Mouse (Mus musculus) midbrain, embryonic 11.5 days (tissue): ENCODE data around the gene Rtl5. TPM values are rescaled to one million over a fixed set of nuclear protein-coding genes. Genes with fewer than 3 reads are reported as not detected.
A peak's percentile ranks its signal among the peaks of the same experiment; 100 is the strongest.
"Not testable (repeated sequence)": the region's sequence is repeated elsewhere in the genome, so short reads cannot be mapped to it uniquely, and the experiment has no call there.

Experiments used
- ATAC-seq: fragments of 200-750 bp; cut with Nextera tagmentation; 2 replicates; pipeline ENCODE4 v1.8.0; 2017; ENCODE audit warnings: moderate TSS enrichment, moderate library complexity; ENCODE audit not compliant: low FRiP score
- DNase-seq: peaks from one replicate; pipeline ENCODE4 v3.0.0; 2015; ENCODE audit warnings: low spot score; ENCODE audit errors: missing footprints
- H3K27ac ChIP-seq: fragments of 300-500 bp; sonication (generic); 2 replicates; pipeline ENCODE4 v1.5.1; 2014; ENCODE audit warnings: low read depth, low read length
- H3K27me3 ChIP-seq: fragments of 300-500 bp; sonication (generic); 2 replicates; pipeline ENCODE4 v1.6.1; 2014; ENCODE audit warnings: mild to moderate bottlenecking, low read length, moderate library complexity, mixed read lengths; ENCODE audit not compliant: control insufficient read depth, insufficient read depth
- H3K36me3 ChIP-seq: fragments of 300-500 bp; sonication (generic); 2 replicates; pipeline ENCODE4 v1.6.1; 2014; ENCODE audit warnings: mild to moderate bottlenecking, low read length, moderate library complexity, mixed read lengths; ENCODE audit not compliant: control insufficient read depth, insufficient read depth
- H3K4me1 ChIP-seq: fragments of 300-500 bp; sonication (generic); 2 replicates; pipeline ENCODE4 v1.6.1; 2014; ENCODE audit warnings: low read length; ENCODE audit not compliant: control insufficient read depth, insufficient read depth
- H3K4me2 ChIP-seq: fragments of 300-500 bp; sonication (generic); 2 replicates; pipeline ENCODE4 v1.6.1; 2014; ENCODE audit warnings: mild to moderate bottlenecking, moderate library complexity
- H3K4me3 ChIP-seq: fragments of 300-500 bp; sonication (generic); 2 replicates; pipeline ENCODE4 v1.5.1; 2014; ENCODE audit warnings: low read depth, low read length
- H3K9ac ChIP-seq: fragments of 300-500 bp; sonication (generic); 2 replicates; pipeline ENCODE4 v1.6.1; 2014; ENCODE audit warnings: low read length
- H3K9me3 ChIP-seq: fragments of 300-500 bp; sonication (generic); 2 replicates; pipeline ENCODE4 v1.6.1; 2016; ENCODE audit warnings: low read length; ENCODE audit not compliant: control insufficient read depth
- WGBS: fragments of 180-500 bp; shearing (Covaris S2); extraction: QIAGEN DNeasy Blood & Tissue Kit; methylation state at CpG from one replicate; pipeline ENCODE4 v1.1.7; 2014; 5-methylcytosine and 5-hydroxymethylcytosine counted together
- polyA plus RNA-seq: library from polyadenylated mRNA; unstranded; fragments of >200 nt; fragmentation: Nextera tagmentation; extraction: Ambion mirVana; gene quantifications from 2 replicates; pipeline ENCODE4 v1.2.1, GENCODE M21; 2014

The Rtl5 gene
- polyA plus RNA-seq, result 3.2 and 3.5 TPM in 2 replicates

GRCm38 (mm10) chrX:102070591-102071471, at the start of gene Rtl5:
Rtl5 (minus strand) TSS chrX:102071304.
- 13% methylated on average over 58 of the region's 61 CpGs for WGBS
- Histone ChIP-seq H3K27ac (peak within 1 kb of the TSS; percentile 60; the same call in 1 of the 2 replicates), H3K4me3 (peak within 1 kb of the TSS; percentile 42), H3K9me3 (no peaks in the 10 kb centered on the region), H3K36me3 (no peaks in the 10 kb centered on the region), H3K9ac (peak within 1 kb of the TSS; percentile 66), H3K4me2 (peak within 1 kb of the TSS; percentile 53), H3K4me1 (peaks cover 13% of the 10 kb centered on the region; the same call in 1 of the 2 replicates), H3K27me3 (peaks cover 7% of the 10 kb centered on the region)
- ATAC-seq, result peak; percentile 89
- DNase-seq, result peak; percentile 92

GRCm38 (mm10) chrX:102119042-102119864, 48.1 kb upstream of the Rtl5 start, which contains the start of gene Pin4:
Pin4 (plus strand) TSS chrX:102119447.
- H3K9ac ChIP-seq, result peak within 1 kb of the TSS; percentile 59
- no peaks in the 10 kb centered on the region for H3K4me1 ChIP-seq
- ATAC-seq (peak; percentile 99), DNase-seq (peak; percentile 99)
- peak within 1 kb of the TSS; percentile 55 for H3K4me2 ChIP-seq
- 0 out of 2 replicates have a peak, but pooled peaks cover under 1% of the 10 kb centered on the region for H3K36me3 ChIP-seq
- no peaks in the 10 kb centered on the region for H3K9me3 ChIP-seq
- H3K27ac ChIP-seq, result peak within 1 kb of the TSS; percentile 25; the same call in 1 of the 2 replicates
- no peaks in the 10 kb centered on the region; the same call in none of the 2 replicates for H3K27me3 ChIP-seq
- WGBS, result 13% methylated on average over 30 of the region's 30 CpGs
- peak within 1 kb of the TSS; percentile 42 for H3K4me3 ChIP-seq

- 38% methylated on average over 4 of the region's 4 CpGs for WGBS
- Histone ChIP-seq H3K4me3 (no peak overlapping the region), H3K9ac (no peak overlapping the region), H3K27me3 (peaks cover 7% of the 10 kb centered on the region), H3K27ac (no peak overlapping the region), H3K4me1 (no peaks in the 10 kb centered on the region), H3K4me2 (no peak overlapping the region), H3K36me3 (no peaks in the 10 kb centered on the region), H3K9me3 (no peaks in the 10 kb centered on the region)
- no peak for DNase-seq
- no peak for ATAC-seq
Observed at GRCm38 (mm10) chrX:102115676-102116075, 44.6 kb upstream of the Rtl5 start.

- not testable (repeated sequence) for DNase-seq
- 82% methylated on average over 5 of the region's 5 CpGs for WGBS
Observed at GRCm38 (mm10) chrX:102109349-102109748, 38.2 kb upstream of the Rtl5 start.

GRCm38 (mm10) chrX:102103830-102104229, 32.7 kb upstream of the Rtl5 start:
- not testable (repeated sequence) for H3K9ac ChIP-seq, ATAC-seq, H3K27me3 ChIP-seq, H3K9me3 ChIP-seq, H3K4me1 ChIP-seq, H3K4me2 ChIP-seq, DNase-seq, H3K4me3 ChIP-seq, H3K27ac ChIP-seq, H3K36me3 ChIP-seq
- 64% methylated on average over 2 of the region's 2 CpGs for WGBS

More at GRCm38 (mm10) chrX:102109349-102109748, 38.2 kb upstream of the Rtl5 start:
- ATAC-seq, H3K9ac ChIP-seq, H3K4me3 ChIP-seq, H3K36me3 ChIP-seq, H3K9me3 ChIP-seq, H3K4me1 ChIP-seq, H3K27ac ChIP-seq, H3K27me3 ChIP-seq, H3K4me2 ChIP-seq: not testable (repeated sequence)

GRCm38 (mm10) chrX:102101886-102102285, 30.8 kb upstream of the Rtl5 start:
- H3K27ac ChIP-seq, result no peak overlapping the region
- no peaks in the 10 kb centered on the region for H3K36me3 ChIP-seq
- no peaks in the 10 kb centered on the region for H3K27me3 ChIP-seq
- ATAC-seq, result no peak
- H3K4me1 ChIP-seq, result no peaks in the 10 kb centered on the region
- WGBS, result 62% methylated on average over 7 of the region's 7 CpGs
- H3K9ac ChIP-seq, result no peak overlapping the region
- no peak overlapping the region for H3K4me3 ChIP-seq
- no peak for DNase-seq
- no peak overlapping the region for H3K4me2 ChIP-seq
- no peaks in the 10 kb centered on the region for H3K9me3 ChIP-seq

- Histone ChIP-seq H3K27me3 (peaks cover 3% of the 10 kb centered on the region; the same call in 1 of the 2 replicates), H3K36me3 (no peaks in the 10 kb centered on the region), H3K9ac (no peak overlapping the region), H3K4me2 (no peak overlapping the region), H3K9me3 (no peaks in the 10 kb centered on the region), H3K4me1 (no peaks in the 10 kb centered on the region), H3K4me3 (no peak overlapping the region), H3K27ac (no peak overlapping the region)
- WGBS, result 78% methylated on average over 7 of the region's 7 CpGs
- ATAC-seq, result no peak
- DNase-seq, result no peak
Observed at GRCm38 (mm10) chrX:102094381-102094904, 23.3 kb upstream of the Rtl5 start.

- Histone ChIP-seq H3K9me3 (no peaks in the 10 kb centered on the region), H3K9ac (no peak overlapping the region), H3K4me2 (no peak overlapping the region), H3K27me3 (peaks cover 5% of the 10 kb centered on the region; the same call in 1 of the 2 replicates), H3K36me3 (no peaks in the 10 kb centered on the region), H3K27ac (no peak overlapping the region), H3K4me3 (no peak overlapping the region), H3K4me1 (no peaks in the 10 kb centered on the region)
- no peak for ATAC-seq
- 83% methylated on average over 3 of the region's 3 CpGs for WGBS
- no peak for DNase-seq
Observed at GRCm38 (mm10) chrX:102090605-102091004, 19.5 kb upstream of the Rtl5 start.
